Mouse (Mus musculus): ENCODE data around the gene Llgl2.

Gene Llgl2

GRCm38 (mm10) chr11:115902831-115903230, 79.0 kb downstream of the Llgl2 start:
- no peak for DNase-seq (ENCODE audit: extremely low spot score, low spot score)

- no peak for DNase-seq (ENCODE audit: extremely low spot score, low spot score)
Measured at GRCm38 (mm10) chr11:115903384-115904230, 79.8 kb downstream of the Llgl2 start.

- DNase-seq (ENCODE audit: extremely low spot score, low spot score), result no peak
Measured at GRCm38 (mm10) chr11:115904231-115904955, 80.5 kb downstream of the Llgl2 start.
